Mouse (Mus musculus): ENCODE data around the gene Defa37. TPM values are rescaled to one million over a fixed set of nuclear protein-coding genes. Genes with fewer than 3 reads are reported as not detected.
"Not testable (repeated sequence)": the region's sequence is repeated elsewhere in the genome, so short reads cannot be mapped to it uniquely, and the experiment has no call there.

The Defa37 gene
- polyA plus RNA-seq (2012; rRNA removed) (not detected in 2 replicates), polyA plus RNA-seq (2014; fragmentation: Nextera tagmentation; extraction: Ambion mirVana) (not detected in 2 replicates)

DNA sequence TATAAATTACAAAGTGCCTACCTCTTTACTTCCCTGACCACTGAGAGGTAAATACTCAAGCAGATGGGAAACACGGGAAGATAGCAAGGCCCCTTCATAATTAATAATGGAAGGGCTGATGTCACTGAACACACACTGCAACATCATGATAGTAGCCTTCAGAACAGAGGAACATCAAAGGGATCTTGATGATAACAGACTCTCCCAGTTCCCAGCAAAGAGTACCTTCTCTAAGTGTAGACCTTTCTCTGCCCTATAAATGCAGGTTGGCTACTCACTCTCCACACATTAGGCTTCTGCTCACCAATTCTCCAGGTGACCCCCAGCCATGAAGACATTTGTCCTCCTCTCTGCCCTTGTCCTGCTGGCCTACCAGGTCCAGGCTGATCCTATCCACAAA, at the start of gene Defa37:
Defa37 (plus strand) TSS at position 301 of the 400 bp plus-strand sequence.
- no CpG with 5 or more reads among the region's 1 CpGs for WGBS
- not testable (repeated sequence) for ATAC-seq (ENCODE audit: low FRiP score, low read depth); H3K4me2 ChIP-seq (replicated peaks; ENCODE audit: low read depth, low read length, severe bottlenecking); DNase-seq (ENCODE audit: low spot score); H3K36me3 ChIP-seq (ENCODE audit: control insufficient read depth, insufficient read depth, low read length); H3K4me3 ChIP-seq (replicated peaks; ENCODE audit: low read length); H3K9ac ChIP-seq (ENCODE audit: low read depth, low read length, severe bottlenecking); H3K27me3 ChIP-seq (ENCODE audit: control insufficient read depth, insufficient read depth, low read length); H3K27ac ChIP-seq (replicated peaks; ENCODE audit: low read depth, low read length); H3K4me1 ChIP-seq (ENCODE audit: control insufficient read depth, insufficient read depth, low read length); H3K9me3 ChIP-seq (ENCODE audit: control insufficient read depth, low read length)

DNA sequence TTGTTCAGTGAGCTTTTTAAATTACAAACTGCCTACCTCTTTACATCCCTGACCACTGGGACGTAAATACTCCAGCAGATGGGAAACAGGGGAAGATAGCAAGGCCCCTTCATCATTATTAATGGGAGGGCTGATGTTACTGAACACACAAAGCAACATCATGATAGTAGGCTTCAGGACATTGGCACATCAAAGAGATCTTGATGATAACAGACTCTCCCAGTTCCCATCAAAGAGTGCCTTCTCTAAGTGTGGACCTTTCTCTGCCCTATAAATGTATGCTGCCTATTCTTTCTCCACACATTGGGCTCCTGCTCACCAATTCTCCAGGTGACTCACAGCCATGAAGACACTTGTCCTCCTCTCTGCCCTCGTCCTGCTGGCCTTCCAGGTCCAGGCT, 36.5 kb upstream of the Defa37 start, which contains the start of gene Defa32:
Defa32 (plus strand) TSS at position 301 of the 400 bp plus-strand sequence.
- H3K36me3 ChIP-seq (ENCODE audit: control insufficient read depth, insufficient read depth, low read length); H3K4me3 ChIP-seq (replicated peaks; ENCODE audit: low read length); H3K27me3 ChIP-seq (ENCODE audit: control insufficient read depth, insufficient read depth, low read length); H3K27ac ChIP-seq (replicated peaks; ENCODE audit: low read depth, low read length); ATAC-seq (ENCODE audit: low FRiP score, low read depth); H3K9me3 ChIP-seq (ENCODE audit: control insufficient read depth, low read length); H3K4me1 ChIP-seq (ENCODE audit: control insufficient read depth, insufficient read depth, low read length); DNase-seq (ENCODE audit: low spot score); H3K9ac ChIP-seq (ENCODE audit: low read depth, low read length, severe bottlenecking); H3K4me2 ChIP-seq (replicated peaks; ENCODE audit: low read depth, low read length, severe bottlenecking): not testable (repeated sequence)
- no CpG with 5 or more reads among the region's 2 CpGs for WGBS

DNA sequence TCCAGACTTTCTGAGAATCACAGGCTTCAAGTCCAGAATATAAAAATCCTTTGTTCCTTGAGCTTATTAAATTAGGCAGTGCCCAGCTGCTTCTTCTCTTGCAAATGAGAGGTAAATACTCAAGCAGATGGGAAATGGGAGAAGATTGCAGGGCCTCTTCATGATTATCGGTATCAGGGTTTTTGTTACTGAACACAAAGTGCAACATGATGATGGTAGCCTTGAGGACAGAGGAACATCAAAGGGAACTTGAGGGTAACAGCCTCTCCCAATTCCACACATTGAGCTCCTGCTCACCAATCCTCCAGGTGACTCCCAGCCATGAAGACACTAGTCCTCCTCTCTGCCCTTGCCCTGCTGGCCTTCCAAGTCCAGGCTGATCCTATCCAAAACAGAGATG, 17.5 kb downstream of the Defa37 start, which contains the start of gene Defa28:
Defa28 (plus strand) TSS at position 301 of the 400 bp plus-strand sequence.
- DNase-seq (ENCODE audit: low spot score); H3K27ac ChIP-seq (replicated peaks; ENCODE audit: low read depth, low read length); ATAC-seq (ENCODE audit: low FRiP score, low read depth); H3K4me2 ChIP-seq (replicated peaks; ENCODE audit: low read depth, low read length, severe bottlenecking); H3K9me3 ChIP-seq (ENCODE audit: control insufficient read depth, low read length); H3K27me3 ChIP-seq (ENCODE audit: control insufficient read depth, insufficient read depth, low read length); H3K4me1 ChIP-seq (ENCODE audit: control insufficient read depth, insufficient read depth, low read length); H3K9ac ChIP-seq (ENCODE audit: low read depth, low read length, severe bottlenecking); H3K36me3 ChIP-seq (ENCODE audit: control insufficient read depth, insufficient read depth, low read length); H3K4me3 ChIP-seq (replicated peaks; ENCODE audit: low read length): not testable (repeated sequence)
- WGBS, result no CpG with 5 or more reads among the region's 1 CpGs

- DNase-seq (ENCODE audit: low spot score); H3K36me3 ChIP-seq (ENCODE audit: control insufficient read depth, insufficient read depth, low read length); H3K9ac ChIP-seq (ENCODE audit: low read depth, low read length, severe bottlenecking); H3K27ac ChIP-seq (replicated peaks; ENCODE audit: low read depth, low read length); ATAC-seq (ENCODE audit: low FRiP score, low read depth); H3K4me3 ChIP-seq (replicated peaks; ENCODE audit: low read length); H3K9me3 ChIP-seq (ENCODE audit: control insufficient read depth, low read length); H3K27me3 ChIP-seq (ENCODE audit: control insufficient read depth, insufficient read depth, low read length); H3K4me2 ChIP-seq (replicated peaks; ENCODE audit: low read depth, low read length, severe bottlenecking); H3K4me1 ChIP-seq (ENCODE audit: control insufficient read depth, insufficient read depth, low read length): not testable (repeated sequence)
- no CpG with 5 or more reads among the region's 1 CpGs for WGBS
Observed at GRCm38 (mm10) chr8:21594408-21594807, 29.2 kb downstream of the Defa37 start, which contains the start of gene Gm7861. Gene Gm7861, minus strand, starts transcription at chr8:21594508.

Other genes starting within 250 kb of the Defa37 start
- not detected in 2 replicates for gene Defa27, start 249.8 kb upstream of the Defa37 start, polyA plus RNA-seq (2012; rRNA removed)
- not detected in 2 replicates for gene Defa27, start 249.8 kb upstream of the Defa37 start, polyA plus RNA-seq (2014; fragmentation: Nextera tagmentation; extraction: Ambion mirVana)
- not detected in 2 replicates for gene Defa29, start 238.4 kb upstream of the Defa37 start, polyA plus RNA-seq (2012; rRNA removed)
- gene Defa29, start 238.4 kb upstream of the Defa37 start, polyA plus RNA-seq (2014; fragmentation: Nextera tagmentation; extraction: Ambion mirVana), result not detected in 2 replicates
- not detected in 2 replicates for gene Defa2, start 186.9 kb upstream of the Defa37 start, polyA plus RNA-seq (2012; rRNA removed)
- gene Defa2, start 186.9 kb upstream of the Defa37 start, polyA plus RNA-seq (2014; fragmentation: Nextera tagmentation; extraction: Ambion mirVana), result not detected in 2 replicates
- gene Defa33, start 173.6 kb upstream of the Defa37 start, polyA plus RNA-seq (2012; rRNA removed), result not detected in 2 replicates
- gene Defa33, start 173.6 kb upstream of the Defa37 start, polyA plus RNA-seq (2014; fragmentation: Nextera tagmentation; extraction: Ambion mirVana), result not detected in 2 replicates
- gene Defa36, start 138.0 kb upstream of the Defa37 start, polyA plus RNA-seq (2012; rRNA removed), result 0.54 TPM in 1 of 2 replicates, not detected in the other
- gene Defa36, start 138.0 kb upstream of the Defa37 start, polyA plus RNA-seq (2014; fragmentation: Nextera tagmentation; extraction: Ambion mirVana), result not detected in 2 replicates
- gene Gm7849, start 108.8 kb upstream of the Defa37 start, polyA plus RNA-seq (2012; rRNA removed), result not detected in 2 replicates
- gene Gm7849, start 108.8 kb upstream of the Defa37 start, polyA plus RNA-seq (2014; fragmentation: Nextera tagmentation; extraction: Ambion mirVana), result not detected in 2 replicates
- not detected in 2 replicates for gene Defa20, start 56.1 kb upstream of the Defa37 start, polyA plus RNA-seq (2012; rRNA removed)
- not detected in 2 replicates for gene Defa20, start 56.1 kb upstream of the Defa37 start, polyA plus RNA-seq (2014; fragmentation: Nextera tagmentation; extraction: Ambion mirVana)
- gene Defa32, start 36.4 kb upstream of the Defa37 start, polyA plus RNA-seq (2012; rRNA removed), result not detected in 2 replicates
- gene Defa32, start 36.4 kb upstream of the Defa37 start, polyA plus RNA-seq (2014; fragmentation: Nextera tagmentation; extraction: Ambion mirVana), result not detected in 2 replicates
- gene Defa28, start 17.6 kb downstream of the Defa37 start, polyA plus RNA-seq (2012; rRNA removed), result not detected in 2 replicates
- not detected in 2 replicates for gene Defa28, start 17.6 kb downstream of the Defa37 start, polyA plus RNA-seq (2014; fragmentation: Nextera tagmentation; extraction: Ambion mirVana)
- gene Gm7861, start 29.1 kb downstream of the Defa37 start, polyA plus RNA-seq (2012; rRNA removed), result not detected in 2 replicates
- not detected in 2 replicates for gene Gm7861, start 29.1 kb downstream of the Defa37 start, polyA plus RNA-seq (2014; fragmentation: Nextera tagmentation; extraction: Ambion mirVana)
- not detected in 2 replicates for gene Defa26, start 52.8 kb downstream of the Defa37 start, polyA plus RNA-seq (2012; rRNA removed)
- gene Defa26, start 52.8 kb downstream of the Defa37 start, polyA plus RNA-seq (2014; fragmentation: Nextera tagmentation; extraction: Ambion mirVana), result not detected in 2 replicates
- not detected in 2 replicates for gene Defa17, start 90.4 kb downstream of the Defa37 start, polyA plus RNA-seq (2012; rRNA removed)
- not detected in 2 replicates for gene Defa17, start 90.4 kb downstream of the Defa37 start, polyA plus RNA-seq (2014; fragmentation: Nextera tagmentation; extraction: Ambion mirVana)
- gene Defa34, start 100.4 kb downstream of the Defa37 start, polyA plus RNA-seq (2012; rRNA removed), result not detected in 2 replicates
- not detected in 2 replicates for gene Defa34, start 100.4 kb downstream of the Defa37 start, polyA plus RNA-seq (2014; fragmentation: Nextera tagmentation; extraction: Ambion mirVana)
- gene AY761184, start 138.3 kb downstream of the Defa37 start, polyA plus RNA-seq (2012; rRNA removed), result 0.19 TPM in 1 of 2 replicates, not detected in the other
- not detected in 2 replicates for gene AY761184, start 138.3 kb downstream of the Defa37 start, polyA plus RNA-seq (2014; fragmentation: Nextera tagmentation; extraction: Ambion mirVana)
- gene Defa24, start 169.1 kb downstream of the Defa37 start, polyA plus RNA-seq (2012; rRNA removed), result 0.29 TPM in 1 of 2 replicates, not detected in the other
- not detected in 2 replicates for gene Defa24, start 169.1 kb downstream of the Defa37 start, polyA plus RNA-seq (2014; fragmentation: Nextera tagmentation; extraction: Ambion mirVana)